Mouse (Mus musculus) midbrain, embryonic 15.5 days (tissue): Measurements from ENCODE around the gene Rph3al. TPM values are rescaled to one million over a fixed set of nuclear protein-coding genes. Genes with fewer than 3 reads are reported as not detected.

ENCODE experiments used
- ATAC-seq: fragments of 200-750 bp; cut with Nextera tagmentation; replicated peaks from 2 replicates; pipeline ENCODE4 v1.8.0; 2017; ENCODE audit warnings: moderate TSS enrichment
- H3K27ac ChIP-seq: fragments of 300-500 bp; sonication (generic); 2 replicates; pipeline ENCODE4 v1.5.1; 2015; ENCODE audit warnings: mild to moderate bottlenecking, inconsistent platforms
- H3K27me3 ChIP-seq: fragments of 300-500 bp; sonication (generic); replicated peaks from 2 replicates; pipeline ENCODE4 v1.6.1; 2015; ENCODE audit warnings: inconsistent platforms
- H3K36me3 ChIP-seq: fragments of 300-500 bp; sonication (generic); replicated peaks from 2 replicates; pipeline ENCODE4 v1.6.1; 2015; ENCODE audit warnings: inconsistent platforms
- H3K4me1 ChIP-seq: fragments of 300-500 bp; sonication (generic); 2 replicates; pipeline ENCODE4 v1.6.1; 2015; ENCODE audit warnings: inconsistent platforms
- H3K4me2 ChIP-seq: fragments of 300-500 bp; sonication (generic); 2 replicates; pipeline ENCODE4 v1.6.1; 2015; ENCODE audit warnings: inconsistent platforms, mild to moderate bottlenecking, moderate library complexity
- H3K4me3 ChIP-seq: fragments of 300-500 bp; sonication (generic); 2 replicates; pipeline ENCODE4 v1.5.1; 2015; ENCODE audit warnings: mild to moderate bottlenecking, inconsistent platforms
- H3K9ac ChIP-seq: fragments of 300-500 bp; sonication (generic); 2 replicates; pipeline ENCODE4 v1.6.1; 2015; ENCODE audit warnings: mild to moderate bottlenecking, inconsistent platforms
- H3K9me3 ChIP-seq: fragments of 300-500 bp; sonication (generic); 2 replicates; pipeline ENCODE4 v1.6.1; 2016; ENCODE audit warnings: inconsistent platforms
- WGBS: fragments of 180-500 bp; shearing (Covaris S2); methylation state at CpG from one replicate; pipeline ENCODE4 v1.1.7; 2015; ENCODE audit warnings: mixed read lengths; 5-methylcytosine and 5-hydroxymethylcytosine counted together
- polyA plus RNA-seq: library from polyadenylated mRNA; unstranded; fragments of >200 nt; fragmentation: Nextera tagmentation; extraction: Ambion mirVana; gene quantifications from 2 replicates; pipeline ENCODE4 v1.2.1, GENCODE M21; 2015

The Rph3al gene
- polyA plus RNA-seq, 1 experiment from 2014 or later: 3.2 TPM

DNA sequence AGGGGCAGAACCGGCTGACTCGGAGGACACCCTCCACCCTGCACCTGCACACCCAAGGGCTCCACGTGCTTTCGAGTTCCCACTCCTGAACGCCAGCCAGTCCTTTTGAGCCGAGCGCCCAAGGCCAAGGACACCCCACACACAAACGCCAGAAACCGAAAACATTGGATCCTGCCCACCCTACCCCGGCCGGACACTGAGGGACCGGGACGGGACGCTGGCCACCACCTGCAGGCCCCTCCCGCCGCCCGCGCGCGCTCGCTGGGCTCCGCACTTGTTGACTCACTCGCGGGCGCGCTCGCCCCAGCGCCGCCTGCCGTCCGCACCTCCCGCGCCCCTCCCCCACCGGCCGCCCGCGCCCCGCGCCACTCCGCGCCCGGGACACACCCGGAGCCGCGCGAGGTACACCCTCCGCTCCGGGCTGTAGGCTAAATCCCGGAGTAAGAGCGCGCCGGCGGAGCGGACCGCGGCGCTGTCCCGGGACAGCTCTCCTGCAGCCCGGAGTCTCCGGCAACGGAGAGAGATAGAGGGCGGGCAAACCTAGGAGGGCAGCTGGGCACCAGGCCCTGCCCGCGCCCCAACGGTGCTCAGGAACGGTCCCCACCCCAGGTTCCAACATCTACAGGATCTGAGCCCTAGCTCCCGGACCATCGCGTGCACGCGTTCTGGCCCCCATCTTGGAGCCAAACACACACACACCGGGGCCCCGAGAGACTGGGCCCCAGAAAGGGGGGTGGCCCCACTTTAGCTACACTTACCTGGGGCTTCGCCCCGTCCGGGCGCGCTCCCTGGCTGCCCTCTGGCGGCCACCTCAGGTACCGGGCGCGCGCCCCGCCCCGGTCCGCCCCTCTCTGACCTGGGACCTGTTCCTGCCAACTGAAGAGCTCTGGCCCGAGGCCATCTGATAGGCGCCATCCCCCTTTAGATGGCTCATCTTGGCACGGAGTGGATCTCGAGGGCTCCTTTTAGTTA, 28.5 kb upstream of the Rph3al start:
- Histone ChIP-seq H3K9ac (peak overlapping the region; percentile 51), H3K27ac (0 out of 2 replicates have a peak overlapping the region, but pooled peaks have one; percentile 45)

DNA sequence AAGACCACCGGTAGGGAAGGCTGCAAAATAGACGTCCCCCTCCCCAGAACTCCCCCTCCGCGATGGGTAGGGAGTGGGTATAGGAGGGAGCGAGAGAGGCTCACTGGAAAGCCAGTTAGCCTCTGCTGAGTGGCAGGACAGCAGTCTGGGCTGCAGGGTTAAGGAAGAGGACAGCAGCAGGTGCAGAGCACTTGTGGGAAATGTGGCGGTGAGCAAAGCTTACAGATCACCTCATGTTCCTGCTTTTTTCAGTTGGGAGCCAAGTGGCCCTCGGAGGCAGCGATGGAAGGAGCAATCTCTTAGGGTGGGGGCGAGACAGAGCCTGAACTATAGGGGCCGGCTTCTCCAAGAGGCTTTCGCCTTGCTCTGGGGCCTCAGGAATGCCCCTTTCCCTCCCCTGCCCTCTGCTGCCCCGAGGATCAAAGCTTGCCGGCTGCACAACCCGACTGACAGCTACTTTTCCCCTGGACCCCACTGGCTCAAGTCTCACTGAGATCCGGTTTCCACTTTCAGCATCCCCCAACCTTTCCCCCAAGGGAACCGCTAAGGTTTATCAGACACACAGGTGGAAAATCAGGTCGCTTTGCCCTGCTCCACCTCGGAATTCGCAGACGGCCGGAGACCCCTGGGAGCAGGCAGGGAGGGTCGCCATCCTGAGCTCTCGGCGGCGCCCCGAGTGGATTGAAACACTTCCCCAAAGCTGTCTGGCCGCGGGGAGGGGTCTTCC, 27.6 kb upstream of the Rph3al start:
- no peak overlapping the region for H3K27ac ChIP-seq
- peak overlapping the region; percentile 57 for H3K4me3 ChIP-seq
- no peaks in the 10 kb centered on the region for H3K36me3 ChIP-seq
- H3K4me2 ChIP-seq: peak overlapping the region; percentile 97
- peaks cover 19% of the 10 kb centered on the region; the same call in 1 of the 2 replicates for H3K27me3 ChIP-seq
- H3K4me1 ChIP-seq: peaks cover 47% of the 10 kb centered on the region
- no peak for ATAC-seq
- 4% methylated on average over 28 of the region's 28 CpGs for WGBS
- H3K9ac ChIP-seq: peak overlapping the region; percentile 51
- no peaks in the 10 kb centered on the region for H3K9me3 ChIP-seq

More for the DNA sequence above, 28.5 kb upstream of the Rph3al start:
- H3K27me3 ChIP-seq: peaks cover 19% of the 10 kb centered on the region; the same call in 1 of the 2 replicates
- no peaks in the 10 kb centered on the region for H3K9me3 ChIP-seq
- no peaks in the 10 kb centered on the region for H3K36me3 ChIP-seq
- H3K4me2 ChIP-seq: peak overlapping the region; percentile 97
- peaks cover 47% of the 10 kb centered on the region for H3K4me1 ChIP-seq
- peak; percentile 51 for ATAC-seq
- H3K4me3 ChIP-seq: peak overlapping the region; percentile 57
- WGBS: under 1% methylated on average over 90 of the region's 90 CpGs

DNA sequence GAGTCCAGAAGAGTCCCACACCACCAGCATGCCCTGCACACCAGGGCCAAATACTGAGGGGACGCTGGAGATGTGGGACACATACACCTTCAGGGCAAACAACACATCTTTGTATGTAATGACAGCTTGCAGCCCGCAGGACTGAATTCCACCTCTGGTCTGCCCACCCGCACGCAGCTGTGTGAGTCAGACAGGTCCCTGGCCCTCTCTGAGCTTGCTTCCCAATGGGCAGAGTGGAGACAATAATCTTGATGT, 26.2 kb upstream of the Rph3al start:
- Histone ChIP-seq H3K4me2 (peak overlapping the region; percentile 24; the same call in 1 of the 2 replicates), H3K4me1 (peaks cover 47% of the 10 kb centered on the region), H3K27ac (peak overlapping the region; percentile 51; the same call in 1 of the 2 replicates), H3K36me3 (no peaks in the 10 kb centered on the region), H3K9me3 (no peaks in the 10 kb centered on the region), H3K4me3 (no peak overlapping the region), H3K27me3 (peaks cover 15% of the 10 kb centered on the region; the same call in 1 of the 2 replicates), H3K9ac (no peak overlapping the region)
- ATAC-seq: 0 out of 2 replicates have a peak, but pooled peaks have one; percentile 19
- 17% methylated on average over 4 of the region's 4 CpGs for WGBS

DNA sequence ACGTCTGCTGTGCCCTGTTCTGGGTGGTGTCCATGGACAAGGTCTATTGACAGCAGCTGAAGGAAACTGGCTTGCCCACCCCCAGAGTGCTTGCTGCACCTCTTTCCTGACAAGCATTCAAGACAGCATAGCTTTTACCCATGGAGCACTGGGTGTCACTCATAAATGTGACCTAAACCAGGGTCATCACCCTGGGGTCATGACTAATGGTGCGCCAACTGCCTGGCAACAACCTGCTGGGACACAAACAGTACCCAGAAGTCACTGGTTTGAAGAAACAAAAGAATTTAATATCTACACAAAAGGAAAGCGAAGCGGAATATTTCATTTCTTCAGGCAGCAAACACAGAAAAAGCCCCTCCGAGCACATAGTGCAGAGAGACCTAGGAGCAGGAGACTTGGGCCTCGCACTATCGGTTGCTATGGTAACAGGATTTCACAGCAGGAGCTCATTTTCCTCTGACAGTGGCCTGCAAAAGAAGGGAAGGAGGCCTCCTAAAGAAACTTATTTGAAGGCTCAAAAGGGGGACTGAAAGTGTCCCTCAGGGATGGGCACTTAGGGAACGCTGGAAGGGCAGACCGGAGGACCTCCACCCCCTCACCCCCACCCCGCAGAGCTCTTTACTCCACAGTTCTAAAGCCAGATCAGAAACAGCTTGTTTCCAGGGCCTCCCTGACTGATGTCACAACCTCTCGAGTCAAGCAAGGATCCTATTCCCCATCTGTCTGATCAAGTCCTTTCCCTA, 25.7 kb upstream of the Rph3al start:
- WGBS: 8% methylated on average over 11 of the region's 11 CpGs
- ATAC-seq: 0 out of 2 replicates have a peak, but pooled peaks have one; percentile 59
- H3K4me1 ChIP-seq: peaks cover 47% of the 10 kb centered on the region
- H3K4me3 ChIP-seq: no peak overlapping the region
- no peaks in the 10 kb centered on the region for H3K9me3 ChIP-seq
- peak overlapping the region; percentile 24 for H3K4me2 ChIP-seq
- no peak overlapping the region for H3K9ac ChIP-seq
- peaks cover 15% of the 10 kb centered on the region; the same call in 1 of the 2 replicates for H3K27me3 ChIP-seq
- H3K27ac ChIP-seq: peak overlapping the region; percentile 51
- no peaks in the 10 kb centered on the region for H3K36me3 ChIP-seq

DNA sequence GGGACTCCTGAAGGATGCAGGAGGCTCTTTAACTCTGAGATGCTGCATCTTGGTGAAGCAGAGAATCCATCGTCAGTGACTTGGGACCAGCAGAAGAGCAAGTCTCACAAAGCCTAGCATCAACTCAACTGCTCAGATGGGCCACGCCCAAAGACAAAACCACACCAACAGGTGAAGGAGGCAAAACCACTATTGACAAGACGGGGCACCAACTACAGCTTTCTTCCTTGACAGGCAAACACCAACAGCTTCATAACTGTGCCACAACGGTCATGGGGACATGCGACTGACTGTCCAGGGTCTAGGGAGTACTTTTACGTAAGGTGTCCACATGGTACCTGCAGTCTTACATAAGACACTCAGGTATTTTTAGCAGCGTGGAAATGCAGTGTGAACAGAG, 23.6 kb upstream of the Rph3al start:
- Histone ChIP-seq H3K4me2 (no peak overlapping the region), H3K4me1 (peaks cover 43% of the 10 kb centered on the region), H3K9me3 (no peaks in the 10 kb centered on the region), H3K4me3 (no peak overlapping the region), H3K27me3 (peaks cover 9% of the 10 kb centered on the region; the same call in 1 of the 2 replicates), H3K27ac (no peak overlapping the region), H3K36me3 (no peaks in the 10 kb centered on the region), H3K9ac (no peak overlapping the region)
- WGBS: 86% methylated on average over 7 of the region's 7 CpGs
- ATAC-seq: no peak

DNA sequence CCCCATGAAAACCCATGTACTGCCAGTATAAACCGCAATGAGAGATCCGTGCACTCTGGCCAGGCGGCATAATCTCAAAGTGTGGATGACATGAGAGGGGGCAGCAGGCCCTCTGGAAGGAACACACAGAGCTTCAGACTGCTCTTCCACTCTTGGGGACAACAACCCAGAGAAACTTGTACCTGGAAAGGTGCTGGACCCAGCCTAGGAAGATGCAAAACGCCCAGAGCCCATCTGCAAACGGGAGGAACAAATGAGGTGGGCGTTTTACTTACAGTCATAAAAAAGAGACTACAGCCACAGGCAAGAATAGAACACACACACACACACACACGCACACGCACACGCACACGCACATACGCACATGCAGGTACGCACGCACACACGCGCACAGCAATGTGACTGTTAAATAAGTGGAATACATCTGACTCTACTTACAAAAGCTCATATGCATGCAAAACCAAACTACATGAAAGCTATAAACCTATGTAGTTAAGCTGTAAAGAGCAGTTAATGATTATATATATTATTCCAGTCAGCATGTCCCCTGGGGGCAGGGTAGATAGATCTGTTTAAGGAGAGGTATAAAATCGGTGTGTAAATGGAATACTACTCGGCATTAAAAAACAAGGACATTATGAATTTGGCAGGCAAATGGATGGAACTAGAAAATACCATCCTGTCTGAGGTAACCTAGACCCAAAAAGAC, 19.0 kb upstream of the Rph3al start:
- H3K4me2 ChIP-seq: no peak overlapping the region
- WGBS: 93% methylated on average over 17 of the region's 17 CpGs
- H3K36me3 ChIP-seq: no peaks in the 10 kb centered on the region
- H3K27ac ChIP-seq: no peak overlapping the region
- peaks cover 4% of the 10 kb centered on the region; the same call in 1 of the 2 replicates for H3K4me1 ChIP-seq
- ATAC-seq: no peak
- no peaks in the 10 kb centered on the region for H3K27me3 ChIP-seq
- no peak overlapping the region for H3K4me3 ChIP-seq
- no peaks in the 10 kb centered on the region for H3K9me3 ChIP-seq
- H3K9ac ChIP-seq: no peak overlapping the region

DNA sequence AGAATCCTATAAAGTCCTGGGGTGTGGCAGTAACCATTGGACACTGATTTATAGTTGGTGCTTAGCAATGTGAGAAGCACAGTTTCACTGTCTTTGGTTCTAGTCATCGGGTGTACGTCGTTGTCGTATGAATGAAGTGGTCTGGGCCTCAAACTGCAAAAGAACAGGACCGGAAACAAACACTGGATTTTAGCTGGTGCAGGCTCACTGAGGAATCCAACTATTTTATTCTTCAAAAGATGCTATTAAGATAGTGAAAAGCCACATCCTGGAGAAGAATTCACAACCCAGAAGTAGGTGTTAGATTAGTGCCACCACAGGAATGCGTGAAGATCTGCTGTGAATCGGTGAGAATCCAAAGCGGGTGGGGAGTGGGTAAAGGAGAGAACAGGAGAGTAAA, 18.4 kb upstream of the Rph3al start:
- WGBS: 68% methylated on average over 8 of the region's 8 CpGs
- H3K27ac ChIP-seq: no peak overlapping the region
- H3K9ac ChIP-seq: no peak overlapping the region
- no peaks in the 10 kb centered on the region for H3K4me1 ChIP-seq
- no peak overlapping the region for H3K4me3 ChIP-seq
- no peaks in the 10 kb centered on the region for H3K36me3 ChIP-seq
- H3K27me3 ChIP-seq: no peaks in the 10 kb centered on the region
- H3K9me3 ChIP-seq: no peaks in the 10 kb centered on the region
- ATAC-seq: no peak
- H3K4me2 ChIP-seq: no peak overlapping the region

DNA sequence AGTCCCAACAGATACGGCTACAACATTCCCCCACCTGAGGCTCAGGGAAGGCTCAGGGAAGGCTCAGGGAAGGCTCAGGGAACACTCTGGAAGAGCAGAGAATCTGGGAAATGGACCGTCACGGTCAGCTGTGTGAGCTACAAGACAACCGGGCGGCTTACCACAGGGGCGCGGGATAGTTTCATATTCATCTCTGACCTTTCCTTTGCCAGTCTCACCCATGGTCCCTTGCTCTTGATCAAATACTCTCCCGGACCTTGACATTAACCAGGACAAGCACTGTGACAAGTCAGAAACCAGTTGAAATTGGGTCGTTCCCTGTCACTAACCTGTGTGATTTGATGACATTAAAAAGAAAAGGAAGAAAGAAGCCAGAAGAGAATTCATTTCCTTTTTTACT, 16.7 kb upstream of the Rph3al start:
- no peak overlapping the region for H3K9ac ChIP-seq
- no peak overlapping the region for H3K4me2 ChIP-seq
- H3K36me3 ChIP-seq: no peaks in the 10 kb centered on the region
- H3K27ac ChIP-seq: no peak overlapping the region
- 84% methylated on average over 9 of the region's 9 CpGs for WGBS
- H3K27me3 ChIP-seq: no peaks in the 10 kb centered on the region
- H3K9me3 ChIP-seq: no peaks in the 10 kb centered on the region
- ATAC-seq: no peak
- no peaks in the 10 kb centered on the region for H3K4me1 ChIP-seq
- H3K4me3 ChIP-seq: no peak overlapping the region

DNA sequence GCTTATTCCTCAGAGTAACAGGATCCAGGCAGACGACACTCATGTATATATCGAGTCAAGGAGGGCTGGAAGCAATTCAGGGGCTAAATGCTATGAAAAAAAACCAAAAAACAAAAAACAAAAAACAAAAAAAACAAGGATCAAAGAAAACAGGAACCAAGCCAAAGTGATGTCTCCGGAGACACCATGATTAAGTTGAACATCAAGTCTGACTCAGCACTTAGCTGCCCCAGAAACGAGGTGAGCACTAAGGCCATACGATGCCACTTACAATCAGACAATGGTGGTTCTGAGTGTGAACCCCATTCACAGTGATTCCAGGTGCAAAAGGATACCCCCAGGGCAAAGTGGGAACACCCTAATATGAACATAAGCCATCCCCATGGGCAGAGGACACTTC, 13.7 kb upstream of the Rph3al start:
- no peaks in the 10 kb centered on the region for H3K36me3 ChIP-seq
- H3K9me3 ChIP-seq: no peaks in the 10 kb centered on the region
- H3K27ac ChIP-seq: no peak overlapping the region
- ATAC-seq: no peak
- H3K4me1 ChIP-seq: peaks cover 10% of the 10 kb centered on the region
- no peak overlapping the region for H3K4me2 ChIP-seq
- H3K9ac ChIP-seq: no peak overlapping the region
- H3K4me3 ChIP-seq: no peak overlapping the region
- H3K27me3 ChIP-seq: no peaks in the 10 kb centered on the region
- WGBS: 82% methylated on average over 5 of the region's 5 CpGs

DNA sequence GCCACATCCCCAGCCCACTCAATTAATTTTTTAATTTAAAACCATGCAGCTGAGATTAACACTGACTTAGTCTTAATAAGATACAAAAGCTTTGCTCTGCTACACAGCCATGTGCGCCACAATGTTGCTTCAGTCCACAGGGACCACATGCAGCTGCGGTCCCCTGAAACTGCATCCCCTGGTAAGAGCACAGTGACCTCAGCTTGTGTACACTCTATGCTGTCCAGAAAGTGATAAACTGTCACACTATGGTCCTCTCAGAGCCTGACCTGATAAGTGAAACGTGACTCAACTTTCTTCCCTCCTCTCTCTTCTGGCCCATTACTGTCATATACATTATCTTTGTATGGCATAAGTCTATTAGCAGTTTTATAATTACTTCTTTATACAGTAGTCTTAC, 12.2 kb upstream of the Rph3al start:
- Histone ChIP-seq H3K36me3 (no peaks in the 10 kb centered on the region), H3K9ac (no peak overlapping the region), H3K4me2 (no peak overlapping the region), H3K9me3 (no peaks in the 10 kb centered on the region), H3K4me1 (peaks cover 24% of the 10 kb centered on the region), H3K27me3 (no peaks in the 10 kb centered on the region), H3K27ac (no peak overlapping the region), H3K4me3 (no peak overlapping the region)
- 71% methylated on average over 3 of the region's 3 CpGs for WGBS
- no peak for ATAC-seq

DNA sequence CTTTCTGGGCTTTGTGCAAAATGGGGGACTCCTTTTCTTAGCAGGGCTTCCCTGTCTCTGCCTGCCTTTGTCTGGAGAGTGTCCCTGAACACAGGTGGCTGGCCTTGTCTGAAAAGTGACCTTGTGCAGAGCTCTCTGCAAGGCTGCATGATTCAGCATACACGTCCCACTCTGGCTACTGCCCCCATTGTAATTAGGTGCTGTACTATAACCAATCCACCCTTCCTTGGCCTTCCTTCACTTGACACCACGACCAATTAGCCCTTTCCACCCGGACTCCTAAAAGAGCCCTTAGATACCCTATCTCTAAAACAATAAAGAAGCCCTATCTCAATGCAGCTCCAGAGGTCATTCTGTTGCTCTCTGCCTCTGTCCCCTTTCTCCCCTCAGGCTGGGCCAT, 10.6 kb upstream of the Rph3al start:
- Histone ChIP-seq H3K4me3 (no peak overlapping the region), H3K9ac (no peak overlapping the region), H3K4me2 (no peak overlapping the region), H3K9me3 (no peaks in the 10 kb centered on the region), H3K36me3 (no peaks in the 10 kb centered on the region), H3K27me3 (no peaks in the 10 kb centered on the region), H3K4me1 (peaks cover 24% of the 10 kb centered on the region), H3K27ac (no peak overlapping the region)
- ATAC-seq: no peak
- WGBS: 65% methylated on average over 3 of the region's 3 CpGs
